Mouse (Mus musculus) forebrain, embryonic 14.5 days (tissue): ENCODE data around the gene Trp53i11. TPM values are rescaled to one million over a fixed set of nuclear protein-coding genes. Genes with fewer than 3 reads are reported as not detected.

Experiments
- ATAC-seq: fragments of 200-750 bp; cut with Nextera tagmentation; 2 replicates; pipeline ENCODE4 v1.8.0; 2017; ENCODE audit warnings: mild to moderate bottlenecking, moderate library complexity
- DNase-seq: peaks from one replicate; pipeline ENCODE4 v3.0.0-alpha.2; 2015; ENCODE audit warnings: low spot score
- H3K27ac ChIP-seq: fragments of 300-500 bp; sonication (generic); 2 replicates; pipeline ENCODE4 v1.5.1; 2014; ENCODE audit warnings: low read depth, mild to moderate bottlenecking, control low read depth, low read length, moderate library complexity
- H3K27me3 ChIP-seq: fragments of 300-500 bp; sonication (generic); replicated peaks from 2 replicates; pipeline ENCODE4 v1.6.1; 2014; ENCODE audit warnings: low read length, control low read depth, mixed read lengths; ENCODE audit not compliant: control insufficient read depth, insufficient read depth
- H3K36me3 ChIP-seq: fragments of 300-500 bp; sonication (generic); 2 replicates; pipeline ENCODE4 v1.6.1; 2014; ENCODE audit warnings: low read length, control low read depth; ENCODE audit not compliant: control insufficient read depth, insufficient read depth
- H3K4me1 ChIP-seq: fragments of 300-500 bp; sonication (generic); 2 replicates; pipeline ENCODE4 v1.6.1; 2014; ENCODE audit warnings: antibody characterized with exemption, low read length, control low read depth; ENCODE audit not compliant: control insufficient read depth, insufficient read depth
- H3K4me2 ChIP-seq: fragments of 300-500 bp; sonication (generic); 2 replicates; pipeline ENCODE4 v1.6.1; 2014; ENCODE audit warnings: mild to moderate bottlenecking, control low read depth, low read length
- H3K4me3 ChIP-seq: fragments of 300-500 bp; sonication (generic); 2 replicates; pipeline ENCODE4 v1.5.1; 2014; ENCODE audit warnings: low read depth, low read length, control low read depth
- H3K9ac ChIP-seq: fragments of 300-500 bp; sonication (generic); 2 replicates; pipeline ENCODE4 v1.6.1; 2014; ENCODE audit warnings: mild to moderate bottlenecking, low read length, control low read depth, moderate library complexity
- H3K9me3 ChIP-seq: fragments of 300-500 bp; sonication (generic); replicated peaks from 2 replicates; pipeline ENCODE4 v1.6.1; 2016; ENCODE audit warnings: low read length, control low read depth, mixed read lengths; ENCODE audit not compliant: control insufficient read depth
- WGBS: fragments of 180-500 bp; shearing (Covaris S2); extraction: QIAGEN DNeasy Blood & Tissue Kit; methylation state at CpG from one replicate; pipeline ENCODE4 v1.1.7; 2014; 5-methylcytosine and 5-hydroxymethylcytosine counted together
- polyA plus RNA-seq: library from polyadenylated mRNA; unstranded; fragments of >200 nt; fragmentation: Nextera tagmentation; extraction: Ambion mirVana; gene quantifications from 2 replicates; pipeline ENCODE4 v1.2.1, GENCODE M21; 2014

Trp53i11 gene
- polyA plus RNA-seq, 1 experiment from 2014 or later, result 95.8 TPM

DNA sequence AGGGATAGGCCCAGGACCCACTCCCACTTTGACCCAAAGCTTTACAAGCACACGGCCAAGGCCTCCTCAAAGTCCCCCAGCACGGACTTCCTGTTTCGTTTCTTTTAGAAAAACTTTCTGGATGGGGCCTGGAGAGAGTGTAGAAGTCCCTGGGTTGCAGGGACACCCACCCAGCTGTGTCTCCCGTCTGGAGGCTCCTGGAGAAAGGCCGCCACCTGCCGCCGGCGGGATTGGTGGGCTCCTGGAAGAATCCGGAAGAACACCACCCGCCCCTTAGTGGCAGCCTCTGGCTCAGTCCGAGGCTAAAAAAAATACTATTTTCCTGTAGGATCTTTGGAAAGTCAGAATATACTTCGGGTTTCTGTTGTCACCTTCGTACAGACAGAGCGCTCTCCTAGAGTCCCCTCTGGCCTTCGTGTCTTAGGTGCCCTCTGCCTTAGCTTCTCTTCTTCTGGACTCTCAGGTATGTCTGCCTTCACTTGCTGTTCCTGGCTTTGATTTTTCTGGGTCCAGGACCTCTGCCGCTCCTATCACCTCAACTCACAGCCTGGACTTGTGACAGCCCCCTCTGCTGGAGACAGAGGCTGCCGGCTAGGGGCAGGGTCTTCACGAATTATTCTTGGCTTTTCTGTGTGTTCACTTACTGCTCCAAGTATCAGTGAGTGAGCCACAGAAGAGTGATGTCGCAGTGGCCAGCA is 1.6 kb downstream of the Trp53i11 start:
- no peaks in the 10 kb centered on the region for H3K27me3 ChIP-seq
- H3K9me3 ChIP-seq, result no peaks in the 10 kb centered on the region
- H3K27ac ChIP-seq, result peak overlapping the region; percentile 90
- peak overlapping the region; percentile 81 for H3K4me2 ChIP-seq
- DNase-seq (peak; percentile 77), ATAC-seq (peak; percentile 33)
- H3K36me3 ChIP-seq, result no peaks in the 10 kb centered on the region
- H3K9ac ChIP-seq, result peak overlapping the region; percentile 92
- H3K4me3 ChIP-seq, result peak overlapping the region; percentile 90
- WGBS, result 9% methylated on average over 19 of the region's 19 CpGs
- peaks cover 34% of the 10 kb centered on the region for H3K4me1 ChIP-seq

DNA sequence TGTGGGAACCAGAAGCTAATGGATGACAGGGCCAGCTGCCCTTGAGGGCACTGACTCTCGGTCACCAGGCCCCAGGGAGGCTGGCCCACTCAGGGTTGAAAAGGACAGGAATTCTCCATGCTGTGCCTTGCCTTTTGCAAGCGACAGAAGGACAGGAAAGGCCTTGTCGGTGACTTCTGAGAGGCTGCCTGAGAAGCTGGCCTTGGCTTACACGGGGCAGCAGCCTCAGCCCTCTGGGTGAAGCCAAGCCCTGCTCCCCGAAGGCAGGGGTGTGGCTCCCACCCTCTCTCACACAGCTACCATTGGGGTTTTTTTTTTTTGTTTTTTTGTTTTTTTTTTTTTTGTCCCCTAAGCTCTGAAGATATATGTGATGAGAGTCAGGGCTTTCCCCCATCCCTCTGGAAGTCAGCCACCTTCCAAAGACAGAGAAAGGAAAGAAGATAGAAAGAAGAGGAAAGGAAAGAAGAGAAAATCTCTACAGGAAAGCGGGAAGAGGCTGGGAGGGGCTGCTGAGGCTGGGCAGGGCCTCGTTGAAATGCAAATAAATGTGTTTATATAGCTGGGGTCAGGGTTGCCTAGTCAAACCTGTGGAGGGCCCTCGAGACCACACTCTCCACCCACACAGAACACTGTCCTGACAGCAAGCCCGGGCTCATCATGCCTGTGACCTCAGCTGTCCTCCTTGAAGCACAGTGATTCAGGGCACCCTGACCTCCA is 3.6 kb downstream of the Trp53i11 start:
- ATAC-seq (no peak), DNase-seq (no peak)
- Histone ChIP-seq H3K9ac (peak overlapping the region; percentile 41), H3K9me3 (no peaks in the 10 kb centered on the region), H3K36me3 (0 out of 2 replicates have a peak, but pooled peaks cover 4% of the 10 kb centered on the region), H3K4me1 (peaks cover 34% of the 10 kb centered on the region), H3K27ac (no peak overlapping the region), H3K4me3 (peak overlapping the region; percentile 0; the same call in 1 of the 2 replicates), H3K27me3 (no peaks in the 10 kb centered on the region), H3K4me2 (peak overlapping the region; percentile 81)
- 21% methylated on average over 9 of the region's 9 CpGs for WGBS

- DNase-seq, result no peak
- Histone ChIP-seq H3K4me3 (peak overlapping the region; percentile 0; the same call in 1 of the 2 replicates), H3K4me1 (peaks cover 34% of the 10 kb centered on the region), H3K9ac (peak overlapping the region; percentile 41), H3K9me3 (no peaks in the 10 kb centered on the region), H3K4me2 (peak overlapping the region; percentile 81), H3K36me3 (0 out of 2 replicates have a peak, but pooled peaks cover 4% of the 10 kb centered on the region), H3K27ac (no peak overlapping the region), H3K27me3 (no peaks in the 10 kb centered on the region)
- ATAC-seq, result no peak
- 71% methylated on average over 14 of the region's 14 CpGs for WGBS
Observed at GRCm38 (mm10) chr2:93191488-93192181, 4.3 kb downstream of the Trp53i11 start.

GRCm38 (mm10) chr2:93192182-93192560 is 4.8 kb downstream of the Trp53i11 start:
- Histone ChIP-seq H3K4me1 (peaks cover 34% of the 10 kb centered on the region), H3K27me3 (no peaks in the 10 kb centered on the region), H3K4me2 (peak overlapping the region; percentile 81), H3K9ac (peak overlapping the region; percentile 41; the same call in 1 of the 2 replicates), H3K36me3 (peaks cover 6% of the 10 kb centered on the region; the same call in 1 of the 2 replicates), H3K9me3 (no peaks in the 10 kb centered on the region), H3K4me3 (no peak overlapping the region), H3K27ac (no peak overlapping the region)
- no peak for ATAC-seq
- 50% methylated on average over 9 of the region's 9 CpGs for WGBS
- DNase-seq, result no peak

DNA sequence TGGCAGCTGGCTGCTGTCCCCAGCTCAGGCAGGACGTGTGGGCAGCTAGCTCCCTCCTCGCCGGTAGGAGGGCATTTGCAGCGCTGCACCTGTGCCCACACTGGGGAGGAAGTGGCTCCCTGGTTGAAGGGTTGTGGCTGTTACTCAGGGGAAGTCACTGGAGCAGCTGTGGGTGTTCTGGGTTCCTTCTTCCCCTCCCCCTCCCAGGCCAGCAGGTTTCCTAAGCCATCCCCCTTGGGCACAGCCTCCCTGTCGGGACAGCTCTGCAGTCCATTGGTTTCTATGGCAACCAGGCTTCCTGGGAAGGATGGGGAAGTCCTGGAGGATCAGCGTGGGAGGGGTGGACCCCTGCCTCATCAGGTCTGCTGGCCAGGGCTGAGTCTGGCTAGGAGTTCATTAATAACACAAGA is 5.3 kb downstream of the Trp53i11 start:
- peak overlapping the region; percentile 36; the same call in 1 of the 2 replicates for H3K9ac ChIP-seq
- no peaks in the 10 kb centered on the region for H3K9me3 ChIP-seq
- peak overlapping the region; percentile 81 for H3K4me2 ChIP-seq
- ATAC-seq, result peak; percentile 8; the same call in 1 of the 2 replicates
- peaks cover 11% of the 10 kb centered on the region for H3K36me3 ChIP-seq
- no peak overlapping the region for H3K27ac ChIP-seq
- peaks cover 34% of the 10 kb centered on the region for H3K4me1 ChIP-seq
- no peak overlapping the region for H3K4me3 ChIP-seq
- 6% methylated on average over 6 of the region's 6 CpGs for whole genome bisulfite sequencing
- no peaks in the 10 kb centered on the region for H3K27me3 ChIP-seq
- DNase-seq, result peak; percentile 61

- no peak for DNase-seq
- WGBS, result 65% methylated on average over 4 of the region's 4 CpGs
- Histone ChIP-seq H3K4me2 (no peak overlapping the region), H3K27ac (no peak overlapping the region), H3K9ac (no peak overlapping the region), H3K4me3 (no peak overlapping the region), H3K36me3 (peaks cover 19% of the 10 kb centered on the region), H3K9me3 (no peaks in the 10 kb centered on the region), H3K4me1 (peaks cover 34% of the 10 kb centered on the region), H3K27me3 (no peaks in the 10 kb centered on the region)
- no peak for ATAC-seq
Observed at GRCm38 (mm10) chr2:93193806-93194205, 6.5 kb downstream of the Trp53i11 start.

DNA sequence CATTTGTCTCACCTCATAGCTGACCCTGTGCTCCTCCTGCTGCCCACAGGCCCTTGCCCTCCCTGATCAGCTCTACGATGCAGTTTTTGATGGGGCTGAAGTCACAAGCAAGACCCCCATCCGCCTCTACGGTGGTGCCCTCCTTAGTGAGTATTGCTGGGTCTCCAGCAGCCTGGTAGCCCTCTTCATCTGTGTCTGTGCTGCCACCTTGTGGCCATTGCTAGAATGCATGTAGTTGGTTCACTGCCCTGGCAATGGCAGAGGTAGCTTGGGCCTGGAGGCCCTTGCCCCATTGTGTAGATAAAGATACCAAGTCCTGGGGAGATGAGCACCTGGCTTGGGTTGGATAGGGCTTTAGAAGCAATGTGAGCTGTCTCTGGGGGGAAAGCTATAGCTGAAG is 11.5 kb downstream of the Trp53i11 start:
- peak; percentile 76 for ATAC-seq
- H3K36me3 ChIP-seq, result peaks cover 60% of the 10 kb centered on the region
- WGBS, result 29% methylated on average over 3 of the region's 3 CpGs

GRCm38 (mm10) chr2:93199531-93199974 is 12.2 kb downstream of the Trp53i11 start:
- H3K4me1 ChIP-seq, result no peaks in the 10 kb centered on the region
- DNase-seq, result peak; percentile 67
- no peak overlapping the region for H3K4me2 ChIP-seq
- 46% methylated on average over 13 of the region's 13 CpGs for WGBS
- no peak overlapping the region for H3K27ac ChIP-seq
- peak; percentile 55 for ATAC-seq
- no peaks in the 10 kb centered on the region for H3K27me3 ChIP-seq
- no peaks in the 10 kb centered on the region for H3K9me3 ChIP-seq
- H3K4me3 ChIP-seq, result no peak overlapping the region
- peaks cover 68% of the 10 kb centered on the region for H3K36me3 ChIP-seq
- H3K9ac ChIP-seq, result no peak overlapping the region

More for the DNA sequence above, 11.5 kb downstream of the Trp53i11 start:
- Histone ChIP-seq H3K4me1 (no peaks in the 10 kb centered on the region), H3K27me3 (no peaks in the 10 kb centered on the region), H3K9me3 (no peaks in the 10 kb centered on the region), H3K4me3 (no peak overlapping the region), H3K9ac (no peak overlapping the region), H3K27ac (no peak overlapping the region; the same call in 1 of the 2 replicates), H3K4me2 (no peak overlapping the region)
- DNase-seq, result peak; percentile 93
